Mouse (Mus musculus) cerebellum, postnatal 4 days (tissue): Measurements from ENCODE around the gene Ctsh.
"Not testable (repeated sequence)": the region's sequence is repeated elsewhere in the genome, so short reads cannot be mapped to it uniquely, and the experiment has no call there.

Experiments used
- DNase-seq, 2 experiments: peaks; one replicate each; pipeline ENCODE4 v3.0.0; 2022; ENCODE audit warnings: low spot score in 2 of 2, mixed read lengths in 1 of 2

The Ctsh gene

GRCm38 (mm10) chr9:90053852-90054251, at the start of gene Ctsh:
Ctsh (plus strand) TSS chr9:90054152.
- DNase-seq, result no peak

- DNase-seq, result no peak
Measured at GRCm38 (mm10) chr9:90006432-90006831, 47.5 kb upstream of the Ctsh start.

GRCm38 (mm10) chr9:90007094-90007493, 46.9 kb upstream of the Ctsh start:
- no peak for DNase-seq

- DNase-seq, result no peak
Measured at GRCm38 (mm10) chr9:90008138-90008537, 45.8 kb upstream of the Ctsh start.

- no peak for DNase-seq
Measured at GRCm38 (mm10) chr9:90011849-90012248, 42.1 kb upstream of the Ctsh start.

GRCm38 (mm10) chr9:90014649-90015048, 39.3 kb upstream of the Ctsh start:
- DNase-seq, result no peak

GRCm38 (mm10) chr9:90016204-90016603, 37.7 kb upstream of the Ctsh start:
- DNase-seq, result no peak

- DNase-seq, result no peak
Measured at GRCm38 (mm10) chr9:90020866-90021265, 33.1 kb upstream of the Ctsh start.

GRCm38 (mm10) chr9:90021442-90021841, 32.5 kb upstream of the Ctsh start:
- no peak for DNase-seq

GRCm38 (mm10) chr9:90027709-90028108, 26.2 kb upstream of the Ctsh start:
- no peak for DNase-seq

- no peak for DNase-seq
Measured at GRCm38 (mm10) chr9:90033922-90034321, 20.0 kb upstream of the Ctsh start.

- no peak for DNase-seq
Measured at GRCm38 (mm10) chr9:90035168-90035567, 18.8 kb upstream of the Ctsh start.

GRCm38 (mm10) chr9:90035794-90036193, 18.2 kb upstream of the Ctsh start:
- no peak for DNase-seq

GRCm38 (mm10) chr9:90036313-90036712, 17.6 kb upstream of the Ctsh start:
- DNase-seq, result no peak

- no peak for DNase-seq
Measured at GRCm38 (mm10) chr9:90038535-90038934, 15.4 kb upstream of the Ctsh start.

GRCm38 (mm10) chr9:90040916-90041315, 13.0 kb upstream of the Ctsh start:
- DNase-seq, result no peak

GRCm38 (mm10) chr9:90041556-90041955, 12.4 kb upstream of the Ctsh start:
- DNase-seq, result no peak

GRCm38 (mm10) chr9:90042906-90043305, 11.0 kb upstream of the Ctsh start:
- not testable (repeated sequence) for DNase-seq

GRCm38 (mm10) chr9:90045191-90045590, 8.8 kb upstream of the Ctsh start:
- DNase-seq, result no peak

- no peak for DNase-seq
Measured at GRCm38 (mm10) chr9:90047937-90048627, 5.9 kb upstream of the Ctsh start.

GRCm38 (mm10) chr9:90054371-90055145, 606 bp downstream of the Ctsh start:
- peak in 1 of 2 experiments; percentile 21 for DNase-seq

- no peak for DNase-seq
Measured at GRCm38 (mm10) chr9:90055409-90055808, 1.5 kb downstream of the Ctsh start.

GRCm38 (mm10) chr9:90055911-90056310, 2.0 kb downstream of the Ctsh start:
- no peak for DNase-seq
